Mouse (Mus musculus) left cerebral cortex, postnatal 10 days (tissue): ENCODE measurements at regions not wholly inside any gene's neighbourhood (a gene's known extent, or its start where the extent isn't known, plus 50 kb on each side); places are given as distances from the start of the nearest gene placed in this dataset.

ENCODE experiments used
- DNase-seq, 2 experiments: peaks; one replicate each; pipeline ENCODE4 v3.0.0; 2021 to 2022; ENCODE audit warnings: low spot score in 2 of 2, mixed read lengths in 1 of 2; ENCODE audit errors: extremely low spot score in 1 of 2
- intact Hi-C: fragments of 180-260 bp; cut with DNase I; formaldehyde crosslinking; loops from one replicate; pipeline ENCODE4 v1.15.1; 2025

- intact Hi-C loops, result no loop called here
- no peak for DNase-seq
Observed at GRCm38 (mm10) chr15:65646470-65646869, 631.8 kb upstream of the Gm21961 start.

- intact Hi-C loops, result loop anchor here (5.0 to 10.0 kb wide), 3 partner anchors 445 to 935 kb away; no protein-coding TSS in a partner anchor
Observed at GRCm38 (mm10) chr15:65639484-65639883, 624.8 kb upstream of the Gm21961 start.

GRCm38 (mm10) chr15:65637520-65638184 lies 622.9 kb upstream of the Gm21961 start:
- intact Hi-C loops, result loop anchor here (2.0 to 10.0 kb wide), 4 partner anchors 443 to 933 kb away; no protein-coding TSS in a partner anchor
- DNase-seq, result peak; percentile 55 to 68

More at GRCm38 (mm10) chr15:65639484-65639883, 624.8 kb upstream of the Gm21961 start:
- no peak for DNase-seq

GRCm38 (mm10) chr15:65632440-65632839 lies 617.7 kb upstream of the Gm21961 start:
- DNase-seq, result no peak
- intact Hi-C loops, result loop anchor here (10.0 kb wide), 2 partner anchors 438 to 928 kb away; no protein-coding TSS in a partner anchor

DNA sequence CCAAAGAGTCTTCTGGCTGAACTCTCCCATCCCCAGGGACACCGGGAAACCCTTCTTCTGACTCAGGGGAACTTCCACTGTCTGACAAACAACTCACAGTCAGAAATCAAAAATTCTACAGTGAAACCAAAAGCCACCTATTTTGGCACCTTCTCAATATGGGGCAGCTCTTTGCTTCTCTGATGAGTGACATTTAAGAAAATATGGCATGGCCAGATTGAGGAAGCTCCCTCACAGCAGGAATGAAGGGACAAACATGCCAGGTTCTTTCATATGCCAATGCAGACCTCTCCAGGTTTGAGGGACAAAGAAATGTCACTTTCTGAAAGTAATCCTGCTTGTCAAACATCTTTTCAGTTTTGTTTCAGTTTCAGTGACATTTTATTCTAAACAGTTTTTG lies 615.8 kb upstream of the Gm21961 start:
- intact Hi-C loops, result loop anchor here (10.0 kb wide), 2 partner anchors 436 to 926 kb away; no protein-coding TSS in a partner anchor
- DNase-seq, result no peak

- peak; percentile 42 to 71 for DNase-seq
- intact Hi-C loops, result no loop called here
Observed at GRCm38 (mm10) chr15:65592718-65593477, 578.2 kb upstream of the Gm21961 start.

- no peak for DNase-seq
- intact Hi-C loops, result no loop called here
Observed at GRCm38 (mm10) chr15:65585566-65585965, 570.9 kb upstream of the Gm21961 start.

- intact Hi-C loops, result no loop called here
- DNase-seq, result no peak
Observed at GRCm38 (mm10) chr15:65579353-65579752, 564.6 kb upstream of the Gm21961 start.

GRCm38 (mm10) chr15:65567931-65568330 lies 553.2 kb upstream of the Gm21961 start:
- peak in 1 of 2 experiments; percentile 4 for DNase-seq
- intact Hi-C loops, result no loop called here

DNA sequence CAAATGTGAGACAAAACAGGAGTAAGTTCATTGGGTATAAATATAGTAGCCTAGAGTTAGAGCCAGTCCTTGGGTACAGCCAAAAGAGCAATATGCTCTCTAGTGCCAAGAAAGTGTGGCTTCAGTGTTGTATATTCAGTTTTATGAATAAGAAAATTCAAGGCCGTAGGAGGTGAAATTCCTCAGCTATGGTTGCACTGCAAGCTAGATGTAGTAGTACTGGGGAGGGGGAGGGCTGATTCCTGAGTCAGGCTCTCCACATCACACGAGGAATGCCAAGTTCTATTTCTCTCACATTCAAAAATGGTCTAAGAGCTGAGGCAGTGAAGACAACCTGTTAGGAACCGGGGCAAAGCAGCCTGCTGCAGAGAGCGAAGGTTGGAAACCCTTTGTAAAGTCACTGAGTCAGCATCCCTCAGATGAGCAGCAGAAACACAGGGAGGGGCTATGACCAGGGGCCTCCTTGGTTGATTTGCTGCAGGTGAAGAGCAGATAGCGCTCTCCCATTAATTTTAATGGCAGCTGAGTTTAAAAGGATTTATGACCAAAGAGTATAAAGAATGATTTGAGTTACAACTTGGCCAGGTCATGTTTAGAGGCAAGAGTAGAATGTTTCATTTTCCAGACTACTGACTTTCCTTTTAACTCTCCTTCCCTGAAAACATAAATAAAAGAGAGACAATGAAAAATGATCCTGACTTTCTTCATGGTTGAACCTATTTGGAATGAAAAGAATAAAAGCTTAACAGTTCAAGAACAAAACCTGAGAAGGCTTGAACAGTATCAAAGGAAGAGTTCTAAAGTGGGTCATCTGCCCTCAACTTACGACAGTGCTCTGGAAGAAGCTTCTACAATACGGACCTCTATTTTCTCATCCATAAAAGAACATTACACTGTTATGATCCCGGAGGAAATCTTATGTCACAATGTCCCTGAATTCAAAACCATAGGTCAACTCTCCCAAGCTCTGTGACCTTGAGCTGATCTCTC lies 543.4 kb upstream of the Gm21961 start:
- intact Hi-C loops, result no loop called here
- no peak for DNase-seq

- intact Hi-C loops, result no loop called here
- DNase-seq, result no peak
Observed at GRCm38 (mm10) chr15:65549046-65549445, 534.3 kb upstream of the Gm21961 start.

DNA sequence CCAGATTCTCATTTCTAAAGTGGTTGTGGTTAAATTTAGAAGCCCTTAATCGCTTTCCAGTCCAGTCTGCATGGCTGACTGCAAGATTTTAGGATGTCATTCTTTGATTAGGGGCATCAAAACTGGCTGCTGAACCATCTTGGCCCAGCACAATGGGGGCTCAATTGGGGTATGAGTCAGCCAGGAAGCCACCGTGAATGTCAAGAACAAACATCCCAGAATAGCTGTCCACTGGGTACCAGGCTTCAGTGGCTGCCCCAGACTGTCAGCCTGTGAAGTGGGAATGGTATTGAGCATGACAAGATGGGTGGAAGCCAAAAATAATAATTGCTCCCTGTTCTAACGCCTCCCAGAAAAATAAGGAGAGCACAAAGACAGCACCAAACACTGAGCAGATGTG lies 520.9 kb upstream of the Gm21961 start:
- DNase-seq, result no peak
- intact Hi-C loops, result no loop called here

- peak in 1 of 2 experiments; percentile 36 for DNase-seq
- intact Hi-C loops, result no loop called here
Observed at GRCm38 (mm10) chr15:65532241-65532640, 517.5 kb upstream of the Gm21961 start.

DNA sequence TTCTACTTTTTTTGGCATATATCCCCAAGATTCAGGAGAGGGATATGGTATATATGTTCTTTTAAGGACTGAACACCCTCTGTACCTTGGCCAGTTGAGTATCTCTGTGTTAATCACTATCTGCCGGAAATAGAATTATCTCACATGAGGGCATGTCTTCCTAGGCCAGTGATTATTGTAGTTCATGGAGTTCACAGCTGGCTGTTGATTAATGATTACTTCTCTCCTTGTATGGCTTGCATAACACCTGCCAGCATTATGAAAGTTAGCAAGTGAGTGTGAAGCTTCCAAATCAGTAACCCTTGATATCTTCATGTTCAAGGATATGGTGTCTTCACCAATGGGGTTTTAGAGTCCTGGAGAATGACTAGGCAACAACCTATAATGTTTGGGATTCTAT lies 488.0 kb upstream of the Gm21961 start:
- intact Hi-C loops, result no loop called here
- no peak for DNase-seq

GRCm38 (mm10) chr15:65478940-65479339 lies 464.2 kb upstream of the Gm21961 start:
- intact Hi-C loops, result no loop called here
- no peak for DNase-seq

GRCm38 (mm10) chr15:65455203-65455816 lies 440.6 kb upstream of the Gm21961 start:
- intact Hi-C loops, result no loop called here
- no peak for DNase-seq

- DNase-seq, result peak; percentile 26 to 27
- intact Hi-C loops, result no loop called here
Observed at GRCm38 (mm10) chr15:65452258-65453028, 437.7 kb upstream of the Gm21961 start.

- peak in 1 of 2 experiments; percentile 44 for DNase-seq
- intact Hi-C loops, result no loop called here
Observed at GRCm38 (mm10) chr15:65419736-65420135, 405.0 kb upstream of the Gm21961 start.
